Mouse (Mus musculus) C2C12 (cell line): Measurements from ENCODE around the gene Pclo. TPM values are rescaled to one million over a fixed set of nuclear protein-coding genes. Genes with fewer than 3 reads are reported as not detected.

Source experiments
- H3K27me3 ChIP-seq: one replicate; pipeline ENCODE4 v1.6.1; 2011; ENCODE audit not compliant: control insufficient read depth, insufficient read depth, insufficient read length
- H3K36me3 ChIP-seq: one replicate; pipeline ENCODE4 v1.6.1; 2011; ENCODE audit not compliant: control insufficient read depth, insufficient read depth
- H3K4me3 ChIP-seq: one replicate; pipeline ENCODE4 v1.5.1; 2011; ENCODE audit warnings: mild to moderate bottlenecking, control low read depth; ENCODE audit not compliant: poor library complexity, insufficient read depth, severe bottlenecking
- H3K79me2 ChIP-seq: one replicate; pipeline ENCODE4 v1.6.1; 2011; ENCODE audit not compliant: control insufficient read depth, insufficient read depth
- H3K79me3 ChIP-seq: one replicate; pipeline ENCODE4 v1.6.1; 2011; ENCODE audit warnings: low read depth, control low read depth
- H3ac ChIP-seq: one replicate; pipeline ENCODE3; 2011; ENCODE audit warnings: low read depth; ENCODE audit not compliant: control insufficient read depth, insufficient read length
- CEBPB ChIP-seq: IDR thresholded peaks from one replicate; pipeline ENCODE4 v1.6.1; 2011; ENCODE audit warnings: low read depth, mild to moderate bottlenecking, control low read depth, moderate library complexity
- CTCF ChIP-seq: IDR thresholded peaks from one replicate; pipeline ENCODE4 v1.5.1; 2011; ENCODE audit not compliant: control insufficient read depth, insufficient read depth, insufficient read length
- FOSL1 ChIP-seq: IDR thresholded peaks from one replicate; pipeline ENCODE4 v1.8.0; 2011; ENCODE audit warnings: mild to moderate bottlenecking, low read length; ENCODE audit not compliant: poor library complexity, insufficient read depth, severe bottlenecking
- MAX ChIP-seq: IDR thresholded peaks from one replicate; pipeline ENCODE4 v1.6.1; 2011; ENCODE audit warnings: mild to moderate bottlenecking, control low read depth
- MYOD1 ChIP-seq: IDR thresholded peaks from one replicate; pipeline ENCODE4 v1.6.1; 2011; ENCODE audit warnings: low read depth; ENCODE audit not compliant: control insufficient read depth, insufficient read length
- MYOG ChIP-seq: IDR thresholded peaks from one replicate; pipeline ENCODE4 v1.6.1; 2011; ENCODE audit not compliant: control insufficient read depth, insufficient read length; ENCODE audit errors: extremely low read depth
- USF1 ChIP-seq: IDR thresholded peaks from one replicate; pipeline ENCODE4 v1.6.1; 2011; ENCODE audit warnings: low read depth, mild to moderate bottlenecking, control low read depth, moderate library complexity
- polyA plus RNA-seq: library from polyadenylated mRNA; unstranded; fragments of >200 nt; fragmentation: generic; extraction: Trizol; gene quantifications from one replicate; pipeline ENCODE4 v1.2.1, GENCODE M21; 2012; ENCODE audit warnings: missing spikeins

Gene Pclo
- polyA plus RNA-seq, 1 experiment = 0.01 TPM

GRCm38 (mm10) chr5:14591479-14591878, 76.8 kb downstream of the Pclo start:
- H3K4me3 ChIP-seq = no peak overlapping the region
- no peaks in the 10 kb centered on the region for H3K79me2 ChIP-seq
- TF ChIP-seq CEBPB (no peak), CTCF (no peak), MYOD1 (no peak), USF1 (no peak)
- H3ac ChIP-seq = no peak overlapping the region
- H3K27me3 ChIP-seq = no peaks in the 10 kb centered on the region
- H3K36me3 ChIP-seq = no peaks in the 10 kb centered on the region
- no peaks in the 10 kb centered on the region for H3K79me3 ChIP-seq

GRCm38 (mm10) chr5:14595426-14596013, 80.8 kb downstream of the Pclo start:
- H3ac ChIP-seq = no peak overlapping the region
- H3K36me3 ChIP-seq = no peaks in the 10 kb centered on the region
- no peaks in the 10 kb centered on the region for H3K27me3 ChIP-seq
- H3K4me3 ChIP-seq = no peak overlapping the region
- no peaks in the 10 kb centered on the region for H3K79me3 ChIP-seq
- no peak for TF ChIP-seq FOSL1
- TF ChIP-seq CTCF = no peak
- TF ChIP-seq MAX = no peak
- no peak for TF ChIP-seq CEBPB
- H3K79me2 ChIP-seq = no peaks in the 10 kb centered on the region

- TF ChIP-seq FOSL1 (no peak), MYOD1 (no peak), MYOG (no peak), CTCF (no peak), CEBPB (no peak), USF1 (no peak), MAX (no peak)
- Histone ChIP-seq H3K79me3 (no peaks in the 10 kb centered on the region), H3K27me3 (no peaks in the 10 kb centered on the region), H3K36me3 (no peaks in the 10 kb centered on the region), H3ac (no peak overlapping the region), H3K79me2 (no peaks in the 10 kb centered on the region), H3K4me3 (no peak overlapping the region)
Observed at GRCm38 (mm10) chr5:14608318-14608717, 93.6 kb downstream of the Pclo start.

- no peaks in the 10 kb centered on the region for H3K27me3 ChIP-seq
- no peaks in the 10 kb centered on the region for H3K36me3 ChIP-seq
- no peak overlapping the region for H3K4me3 ChIP-seq
- H3K79me3 ChIP-seq = no peaks in the 10 kb centered on the region
- no peaks in the 10 kb centered on the region for H3K79me2 ChIP-seq
- no peak for TF ChIP-seq CTCF
- no peak for TF ChIP-seq MYOD1
- no peak for TF ChIP-seq USF1
- no peak overlapping the region for H3ac ChIP-seq
Observed at GRCm38 (mm10) chr5:14621146-14621545, 106.4 kb downstream of the Pclo start.

GRCm38 (mm10) chr5:14623360-14623759, 108.6 kb downstream of the Pclo start:
- Histone ChIP-seq H3K36me3 (no peaks in the 10 kb centered on the region), H3K79me3 (no peaks in the 10 kb centered on the region), H3ac (no peak overlapping the region), H3K27me3 (no peaks in the 10 kb centered on the region), H3K79me2 (no peaks in the 10 kb centered on the region), H3K4me3 (no peak overlapping the region)
- TF ChIP-seq CTCF (no peak), MYOD1 (no peak), CEBPB (no peak)

GRCm38 (mm10) chr5:14641260-14641659, 126.5 kb downstream of the Pclo start:
- Histone ChIP-seq H3K36me3 (no peaks in the 10 kb centered on the region), H3K4me3 (no peak overlapping the region), H3K79me2 (no peaks in the 10 kb centered on the region), H3K79me3 (no peaks in the 10 kb centered on the region), H3K27me3 (no peaks in the 10 kb centered on the region), H3ac (no peak overlapping the region)
- TF ChIP-seq MYOG (no peak), MYOD1 (no peak), MAX (no peak), USF1 (no peak), CEBPB (no peak)
